Mouse (Mus musculus) embryonic fibroblast, embryonic 13.5 days (primary cell): Measurements from ENCODE around the gene Isoc2a.

Source experiments
- CTCF ChIP-seq: IDR thresholded peaks from 2 replicates; pipeline ENCODE4 v1.5.1; 2011; ENCODE audit warnings: mild to moderate bottlenecking, control low read depth, low read length, moderate library complexity, borderline replicate concordance; ENCODE audit not compliant: insufficient read depth
- POLR2A ChIP-seq: IDR thresholded peaks from 2 replicates; pipeline ENCODE4 v1.6.1; 2011; ENCODE audit warnings: low read depth, mild to moderate bottlenecking, control low read depth, low read length, moderate library complexity

DNA sequence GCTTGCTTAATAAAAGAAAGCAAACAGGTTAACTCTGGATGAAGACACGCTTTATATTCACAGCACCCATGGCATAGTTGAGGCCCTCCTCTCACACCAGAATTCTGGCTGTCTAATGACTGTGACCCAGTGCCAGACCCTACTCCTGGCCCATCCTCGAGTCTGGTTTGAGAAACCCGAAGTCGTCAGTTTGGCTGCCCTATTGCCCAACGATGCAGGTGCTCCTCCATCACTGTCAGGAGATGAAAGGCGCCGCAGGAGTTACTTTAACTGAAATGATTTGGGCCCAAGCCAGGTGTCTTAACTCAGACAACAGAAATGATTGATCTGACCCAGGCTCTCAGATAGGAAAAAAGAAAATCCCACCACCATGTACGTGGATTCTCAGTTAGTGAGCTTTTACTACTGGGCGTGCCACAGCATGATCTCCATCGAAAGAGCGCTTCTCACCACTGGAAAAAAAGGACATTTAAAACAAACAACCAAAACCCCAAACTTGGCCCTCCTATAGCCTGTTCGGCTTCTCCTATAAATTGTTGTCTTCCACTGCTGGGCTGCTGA is 17.5 kb upstream of the Isoc2a start:
- TF ChIP-seq CTCF (no peak), POLR2A (no peak)
